Mouse (Mus musculus): ENCODE measurements around the gene Ppcs. TPM values are rescaled to one million over a fixed set of nuclear protein-coding genes. Genes with fewer than 3 reads are reported as not detected.
A peak's percentile ranks its signal among the peaks of the same experiment; 100 is the strongest.

Gene Ppcs
- polyA plus RNA-seq, 1 experiment from 2014 or later = 92.5 TPM

DNA sequence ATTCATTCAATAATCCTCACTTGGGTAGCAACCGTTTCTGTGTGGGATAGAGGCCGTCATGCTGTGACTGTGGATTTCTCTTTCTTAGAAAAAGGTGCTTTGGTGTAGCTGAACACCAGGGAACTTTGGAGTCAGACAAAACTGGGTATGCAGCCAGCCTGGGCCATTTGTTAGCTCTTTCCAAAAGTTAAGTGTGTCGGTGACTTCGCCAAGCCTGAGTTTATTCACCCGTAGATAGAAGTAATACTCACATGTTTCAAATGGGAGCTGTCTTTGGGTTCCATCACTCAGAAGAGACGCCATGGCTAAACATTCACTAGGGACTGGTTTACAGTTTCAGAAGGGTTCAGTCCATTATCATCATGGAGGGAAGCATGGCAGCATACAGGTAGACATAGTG lies 25.0 kb upstream of the Ppcs start:
- WGBS = 89% methylated on average over 6 of the region's 6 CpGs

GRCm38 (mm10) chr4:119442539-119442938 lies 20.3 kb upstream of the Ppcs start:
- H3K4me1 ChIP-seq (replicated peaks; ENCODE audit: control insufficient read depth, insufficient read depth, low read length) = no peaks in the 10 kb centered on the region
- no peak overlapping the region for H3K9ac ChIP-seq (ENCODE audit: low read depth, low read length)
- ATAC-seq = no peak
- H3K27ac ChIP-seq (ENCODE audit: low read depth, low read length) = no peak overlapping the region
- no peak for TF ChIP-seq CTCF (IDR thresholded peaks at IDR 0.05; ENCODE audit: low read depth)
- no peaks in the 10 kb centered on the region for H3K9me3 ChIP-seq (ENCODE audit: control insufficient read depth)
- no peak overlapping the region for H3K4me2 ChIP-seq (replicated peaks; ENCODE audit: low read depth)
- 55% methylated on average over 6 of the region's 6 CpGs for WGBS
- H3K27me3 ChIP-seq (replicated peaks; ENCODE audit: control insufficient read depth, insufficient read depth, low read length) = no peaks in the 10 kb centered on the region
- H3K4me3 ChIP-seq (ENCODE audit: low read depth, low read length) = no peak overlapping the region
- H3K36me3 ChIP-seq (ENCODE audit: control insufficient read depth, insufficient read depth) = no peaks in the 10 kb centered on the region

More for the DNA sequence above, 25.0 kb upstream of the Ppcs start:
- Histone ChIP-seq H3K9ac (ENCODE audit: low read depth, low read length) (no peak overlapping the region), H3K4me2 (replicated peaks; ENCODE audit: low read depth) (no peak overlapping the region), H3K27ac (ENCODE audit: low read depth, low read length) (no peak overlapping the region), H3K4me1 (replicated peaks; ENCODE audit: control insufficient read depth, insufficient read depth, low read length) (no peaks in the 10 kb centered on the region), H3K36me3 (ENCODE audit: control insufficient read depth, insufficient read depth) (no peaks in the 10 kb centered on the region), H3K9me3 (ENCODE audit: control insufficient read depth) (no peaks in the 10 kb centered on the region), H3K4me3 (ENCODE audit: low read depth, low read length) (no peak overlapping the region), H3K27me3 (replicated peaks; ENCODE audit: control insufficient read depth, insufficient read depth, low read length) (no peaks in the 10 kb centered on the region)
- no peak for ATAC-seq
- no peak for TF ChIP-seq CTCF (IDR thresholded peaks at IDR 0.05; ENCODE audit: low read depth)

DNA sequence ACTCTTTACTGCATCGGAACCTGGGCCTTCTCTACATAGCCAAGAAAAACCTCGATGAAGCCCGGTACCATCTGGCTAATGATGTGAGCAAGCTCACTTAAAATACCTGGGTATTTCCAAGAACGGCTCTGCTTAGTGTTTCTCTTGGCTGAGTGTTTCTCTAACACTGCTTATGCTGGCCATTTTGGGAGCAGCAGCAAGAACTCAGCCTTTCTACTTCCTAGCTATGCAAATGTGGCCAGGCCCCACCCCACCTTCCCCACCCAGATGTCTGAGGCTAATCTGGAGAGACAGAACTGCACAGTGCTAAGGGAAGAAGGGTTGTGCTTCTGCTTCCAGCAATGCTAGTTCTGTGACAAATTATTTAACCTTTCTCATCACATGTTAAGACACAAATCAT lies 19.6 kb upstream of the Ppcs start:
- Histone ChIP-seq H3K4me1 (replicated peaks; ENCODE audit: control insufficient read depth, insufficient read depth, low read length) (no peaks in the 10 kb centered on the region), H3K9ac (ENCODE audit: low read depth, low read length) (no peak overlapping the region), H3K27me3 (replicated peaks; ENCODE audit: control insufficient read depth, insufficient read depth, low read length) (no peaks in the 10 kb centered on the region), H3K4me3 (ENCODE audit: low read depth, low read length) (no peak overlapping the region), H3K27ac (ENCODE audit: low read depth, low read length) (no peak overlapping the region), H3K36me3 (ENCODE audit: control insufficient read depth, insufficient read depth) (no peaks in the 10 kb centered on the region), H3K9me3 (ENCODE audit: control insufficient read depth) (no peaks in the 10 kb centered on the region), H3K4me2 (replicated peaks; ENCODE audit: low read depth) (no peak overlapping the region)
- TF ChIP-seq CTCF (IDR thresholded peaks at IDR 0.05; ENCODE audit: low read depth) = no peak
- ATAC-seq = no peak
- 93% methylated on average over 4 of the region's 4 CpGs for WGBS

- no peak overlapping the region for H3K4me3 ChIP-seq (ENCODE audit: low read depth, low read length)
- 92% methylated on average over 2 of the region's 2 CpGs for WGBS
- TF ChIP-seq CTCF (IDR thresholded peaks at IDR 0.05; ENCODE audit: low read depth) = no peak
- H3K4me2 ChIP-seq (replicated peaks; ENCODE audit: low read depth) = no peak overlapping the region
- H3K9ac ChIP-seq (ENCODE audit: low read depth, low read length) = no peak overlapping the region
- no peak overlapping the region for H3K27ac ChIP-seq (ENCODE audit: low read depth, low read length)
- H3K27me3 ChIP-seq (replicated peaks; ENCODE audit: control insufficient read depth, insufficient read depth, low read length) = no peaks in the 10 kb centered on the region
- no peaks in the 10 kb centered on the region for H3K4me1 ChIP-seq (replicated peaks; ENCODE audit: control insufficient read depth, insufficient read depth, low read length)
- H3K9me3 ChIP-seq (ENCODE audit: control insufficient read depth) = no peaks in the 10 kb centered on the region
- H3K36me3 ChIP-seq (ENCODE audit: control insufficient read depth, insufficient read depth) = no peaks in the 10 kb centered on the region
- ATAC-seq = no peak
Measured at GRCm38 (mm10) chr4:119437936-119438335, 15.7 kb upstream of the Ppcs start.

- whole genome bisulfite sequencing = 25% methylated on average over 5 of the region's 5 CpGs
Measured at GRCm38 (mm10) chr4:119430678-119431077, 8.5 kb upstream of the Ppcs start.

GRCm38 (mm10) chr4:119427680-119428079 lies 5.5 kb upstream of the Ppcs start:
- H3K36me3 ChIP-seq (ENCODE audit: control insufficient read depth, insufficient read depth) = no peaks in the 10 kb centered on the region
- no peak overlapping the region for H3K27ac ChIP-seq (ENCODE audit: low read depth, low read length)
- no peak overlapping the region for H3K4me3 ChIP-seq (ENCODE audit: low read depth, low read length)
- no peaks in the 10 kb centered on the region for H3K27me3 ChIP-seq (replicated peaks; ENCODE audit: control insufficient read depth, insufficient read depth, low read length)
- H3K9me3 ChIP-seq (ENCODE audit: control insufficient read depth) = no peaks in the 10 kb centered on the region
- no peak for ATAC-seq
- no peak overlapping the region for H3K4me2 ChIP-seq (replicated peaks; ENCODE audit: low read depth)
- WGBS = 60% methylated on average over 2 of the region's 2 CpGs
- TF ChIP-seq CTCF (IDR thresholded peaks at IDR 0.05; ENCODE audit: low read depth) = no peak
- H3K9ac ChIP-seq (ENCODE audit: low read depth, low read length) = no peak overlapping the region
- H3K4me1 ChIP-seq (replicated peaks; ENCODE audit: control insufficient read depth, insufficient read depth, low read length) = peaks cover 4% of the 10 kb centered on the region; the same call in 1 of the 2 replicates

More at GRCm38 (mm10) chr4:119430678-119431077, 8.5 kb upstream of the Ppcs start:
- no peaks in the 10 kb centered on the region for H3K36me3 ChIP-seq (ENCODE audit: control insufficient read depth, insufficient read depth)
- H3K9ac ChIP-seq (ENCODE audit: low read depth, low read length) = no peak overlapping the region
- no peaks in the 10 kb centered on the region for H3K27me3 ChIP-seq (replicated peaks; ENCODE audit: control insufficient read depth, insufficient read depth, low read length)
- peak; percentile 82 for ATAC-seq
- peak; percentile 81 for TF ChIP-seq CTCF (IDR thresholded peaks at IDR 0.05; ENCODE audit: low read depth)
- 0 out of 2 replicates have a peak overlapping the region, but pooled peaks have one; percentile 28 for H3K4me2 ChIP-seq (replicated peaks; ENCODE audit: low read depth)
- H3K4me1 ChIP-seq (replicated peaks; ENCODE audit: control insufficient read depth, insufficient read depth, low read length) = no peaks in the 10 kb centered on the region
- no peak overlapping the region for H3K4me3 ChIP-seq (ENCODE audit: low read depth, low read length)
- no peak overlapping the region for H3K27ac ChIP-seq (ENCODE audit: low read depth, low read length)
- H3K9me3 ChIP-seq (ENCODE audit: control insufficient read depth) = no peaks in the 10 kb centered on the region

GRCm38 (mm10) chr4:119425601-119426000 lies 3.4 kb upstream of the Ppcs start:
- H3K4me2 ChIP-seq (replicated peaks; ENCODE audit: low read depth) = no peak overlapping the region
- peak overlapping the region; percentile 46 for H3K27ac ChIP-seq (ENCODE audit: low read depth, low read length)
- H3K4me1 ChIP-seq (replicated peaks; ENCODE audit: control insufficient read depth, insufficient read depth, low read length) = peaks cover 4% of the 10 kb centered on the region; the same call in 1 of the 2 replicates
- no peaks in the 10 kb centered on the region for H3K36me3 ChIP-seq (ENCODE audit: control insufficient read depth, insufficient read depth)
- no peaks in the 10 kb centered on the region for H3K9me3 ChIP-seq (ENCODE audit: control insufficient read depth)
- WGBS = 36% methylated on average over 2 of the region's 2 CpGs
- ATAC-seq = no peak
- no peak for TF ChIP-seq CTCF (IDR thresholded peaks at IDR 0.05; ENCODE audit: low read depth)
- no peak overlapping the region for H3K9ac ChIP-seq (ENCODE audit: low read depth, low read length)
- H3K27me3 ChIP-seq (replicated peaks; ENCODE audit: control insufficient read depth, insufficient read depth, low read length) = no peaks in the 10 kb centered on the region
- H3K4me3 ChIP-seq (ENCODE audit: low read depth, low read length) = no peak overlapping the region

Measured in intestine, postnatal 0 days (tissue).